Mouse (Mus musculus) midbrain, embryonic 12.5 days (tissue): Measurements from ENCODE around the gene Lemd1. TPM values are rescaled to one million over a fixed set of nuclear protein-coding genes. Genes with fewer than 3 reads are reported as not detected.
A peak's percentile ranks its signal among the peaks of the same experiment; 100 is the strongest.

Experiments used
- ATAC-seq: fragments of 200-750 bp; cut with Nextera tagmentation; 2 replicates; pipeline ENCODE4 v1.8.0; 2017; ENCODE audit warnings: low read depth, moderate TSS enrichment, moderate library complexity; ENCODE audit not compliant: low FRiP score
- H3K27ac ChIP-seq: fragments of 300-500 bp; sonication (generic); replicated peaks from 2 replicates; pipeline ENCODE4 v1.5.1; 2016; ENCODE audit warnings: mild to moderate bottlenecking
- H3K27me3 ChIP-seq: fragments of 300-500 bp; sonication (generic); 2 replicates; pipeline ENCODE4 v1.6.1; 2016; ENCODE audit warnings: mild to moderate bottlenecking
- H3K36me3 ChIP-seq: fragments of 300-500 bp; sonication (generic); 2 replicates; pipeline ENCODE4 v1.6.1; 2016
- H3K4me1 ChIP-seq: fragments of 300-500 bp; sonication (generic); 2 replicates; pipeline ENCODE4 v1.6.1; 2016
- H3K4me2 ChIP-seq: fragments of 300-500 bp; sonication (generic); replicated peaks from 2 replicates; pipeline ENCODE4 v1.6.1; 2016; ENCODE audit warnings: mild to moderate bottlenecking, moderate library complexity
- H3K4me3 ChIP-seq: fragments of 300-500 bp; sonication (generic); 2 replicates; pipeline ENCODE4 v1.5.1; 2016; ENCODE audit warnings: mild to moderate bottlenecking
- H3K9ac ChIP-seq: fragments of 300-500 bp; sonication (generic); replicated peaks from 2 replicates; pipeline ENCODE4 v1.6.1; 2016; ENCODE audit warnings: mild to moderate bottlenecking, moderate library complexity
- H3K9me3 ChIP-seq: fragments of 300-500 bp; sonication (generic); 2 replicates; pipeline ENCODE4 v1.6.1; 2016; ENCODE audit warnings: mild to moderate bottlenecking
- WGBS: fragments of 180-500 bp; shearing (Covaris S2); methylation state at CpG from one replicate; pipeline ENCODE4 v1.1.7; 2016; 5-methylcytosine and 5-hydroxymethylcytosine counted together
- polyA plus RNA-seq: library from polyadenylated mRNA; unstranded; fragments of >200 nt; fragmentation: Nextera tagmentation; extraction: Ambion mirVana; gene quantifications from 2 replicates; pipeline ENCODE4 v1.2.1, GENCODE M21; 2016

The Lemd1 gene
- polyA plus RNA-seq, 1 experiment from 2014 or later = 15.6 TPM

GRCm38 (mm10) chr1:132205958-132206357 is 14.7 kb downstream of the Lemd1 start:
- Histone ChIP-seq H3K9ac (no peak overlapping the region), H3K4me1 (peaks cover 77% of the 10 kb centered on the region), H3K27ac (0 out of 2 replicates have a peak overlapping the region, but pooled peaks have one; percentile 31), H3K4me2 (no peak overlapping the region), H3K36me3 (peaks cover 8% of the 10 kb centered on the region), H3K9me3 (no peaks in the 10 kb centered on the region), H3K4me3 (no peak overlapping the region), H3K27me3 (peaks cover 4% of the 10 kb centered on the region; the same call in 1 of the 2 replicates)
- WGBS = 66% methylated on average over 5 of the region's 5 CpGs
- no peak for ATAC-seq

GRCm38 (mm10) chr1:132206828-132207227 is 15.6 kb downstream of the Lemd1 start:
- no peak overlapping the region for H3K9ac ChIP-seq
- H3K27ac ChIP-seq = no peak overlapping the region
- no peaks in the 10 kb centered on the region for H3K9me3 ChIP-seq
- H3K27me3 ChIP-seq = peaks cover 10% of the 10 kb centered on the region
- no peak for ATAC-seq
- H3K4me2 ChIP-seq = no peak overlapping the region
- H3K36me3 ChIP-seq = peaks cover 8% of the 10 kb centered on the region
- H3K4me3 ChIP-seq = no peak overlapping the region
- WGBS = 84% methylated on average over 3 of the region's 3 CpGs
- H3K4me1 ChIP-seq = peaks cover 75% of the 10 kb centered on the region

GRCm38 (mm10) chr1:132208154-132208553 is 16.9 kb downstream of the Lemd1 start:
- Histone ChIP-seq H3K4me1 (peaks cover 76% of the 10 kb centered on the region), H3K36me3 (peaks cover 8% of the 10 kb centered on the region), H3K27me3 (peaks cover 12% of the 10 kb centered on the region), H3K4me2 (no peak overlapping the region), H3K27ac (peak overlapping the region; percentile 54), H3K9ac (no peak overlapping the region), H3K4me3 (no peak overlapping the region), H3K9me3 (no peaks in the 10 kb centered on the region)
- no peak for ATAC-seq
- 11% methylated on average over 4 of the region's 4 CpGs for WGBS

GRCm38 (mm10) chr1:132209400-132209799 is 18.2 kb downstream of the Lemd1 start:
- Histone ChIP-seq H3K9ac (no peak overlapping the region), H3K4me3 (no peak overlapping the region), H3K4me2 (no peak overlapping the region), H3K36me3 (peaks cover 2% of the 10 kb centered on the region), H3K27ac (0 out of 2 replicates have a peak overlapping the region, but pooled peaks have one; percentile 10), H3K9me3 (no peaks in the 10 kb centered on the region), H3K27me3 (peaks cover 12% of the 10 kb centered on the region), H3K4me1 (peaks cover 75% of the 10 kb centered on the region)
- 81% methylated on average over 10 of the region's 10 CpGs for WGBS
- ATAC-seq = no peak

- 22% methylated on average over 7 of the region's 7 CpGs for WGBS
- Histone ChIP-seq H3K9me3 (no peaks in the 10 kb centered on the region), H3K4me1 (peaks cover 68% of the 10 kb centered on the region), H3K27me3 (peaks cover 15% of the 10 kb centered on the region), H3K27ac (0 out of 2 replicates have a peak overlapping the region, but pooled peaks have one; percentile 22), H3K36me3 (no peaks in the 10 kb centered on the region), H3K4me2 (no peak overlapping the region), H3K4me3 (no peak overlapping the region), H3K9ac (no peak overlapping the region)
- ATAC-seq = no peak
Measured at GRCm38 (mm10) chr1:132210922-132211321, 19.7 kb downstream of the Lemd1 start.

GRCm38 (mm10) chr1:132211672-132212071 is 20.4 kb downstream of the Lemd1 start:
- H3K27ac ChIP-seq = no peak overlapping the region
- peaks cover 67% of the 10 kb centered on the region for H3K4me1 ChIP-seq
- WGBS = 41% methylated on average over 12 of the region's 12 CpGs

GRCm38 (mm10) chr1:132212218-132212617 is 21.0 kb downstream of the Lemd1 start:
- Histone ChIP-seq H3K27me3 (peaks cover 15% of the 10 kb centered on the region), H3K4me3 (peak overlapping the region; percentile 34), H3K27ac (no peak overlapping the region), H3K4me1 (peaks cover 63% of the 10 kb centered on the region), H3K9ac (no peak overlapping the region; the same call in 1 of the 2 replicates), H3K36me3 (no peaks in the 10 kb centered on the region), H3K4me2 (peak overlapping the region; percentile 48), H3K9me3 (no peaks in the 10 kb centered on the region)
- 6% methylated on average over 20 of the region's 20 CpGs for WGBS
- ATAC-seq = 0 out of 2 replicates have a peak, but pooled peaks have one; percentile 27

More at GRCm38 (mm10) chr1:132211672-132212071, 20.4 kb downstream of the Lemd1 start:
- Histone ChIP-seq H3K4me2 (peak overlapping the region; percentile 48; the same call in 1 of the 2 replicates), H3K36me3 (no peaks in the 10 kb centered on the region), H3K9me3 (no peaks in the 10 kb centered on the region), H3K9ac (0 out of 2 replicates have a peak overlapping the region, but pooled peaks have one; percentile 2), H3K27me3 (peaks cover 15% of the 10 kb centered on the region), H3K4me3 (no peak overlapping the region)
- ATAC-seq = no peak

- Histone ChIP-seq H3K9ac (no peak overlapping the region), H3K9me3 (no peaks in the 10 kb centered on the region), H3K4me1 (peaks cover 54% of the 10 kb centered on the region), H3K36me3 (no peaks in the 10 kb centered on the region), H3K4me2 (no peak overlapping the region; the same call in 1 of the 2 replicates), H3K4me3 (no peak overlapping the region), H3K27me3 (peaks cover 15% of the 10 kb centered on the region), H3K27ac (peak overlapping the region; percentile 39; the same call in 1 of the 2 replicates)
- no peak for ATAC-seq
- WGBS = 36% methylated on average over 6 of the region's 6 CpGs
Measured at GRCm38 (mm10) chr1:132213076-132213475, 21.8 kb downstream of the Lemd1 start.

GRCm38 (mm10) chr1:132216276-132216675 is 25.0 kb downstream of the Lemd1 start:
- WGBS = 58% methylated on average over 3 of the region's 3 CpGs
- ATAC-seq = no peak

GRCm38 (mm10) chr1:132221627-132222026 is 30.4 kb downstream of the Lemd1 start:
- ATAC-seq = no peak
- no peaks in the 10 kb centered on the region for H3K36me3 ChIP-seq
- H3K4me2 ChIP-seq = no peak overlapping the region
- peaks cover 6% of the 10 kb centered on the region; the same call in 1 of the 2 replicates for H3K27me3 ChIP-seq
- WGBS = 32% methylated on average over 2 of the region's 2 CpGs
- H3K9ac ChIP-seq = no peak overlapping the region
- peaks cover 30% of the 10 kb centered on the region for H3K4me1 ChIP-seq
- no peaks in the 10 kb centered on the region for H3K9me3 ChIP-seq
- peak overlapping the region; percentile 69 for H3K27ac ChIP-seq
- no peak overlapping the region for H3K4me3 ChIP-seq

More at GRCm38 (mm10) chr1:132216276-132216675, 25.0 kb downstream of the Lemd1 start:
- H3K36me3 ChIP-seq = no peaks in the 10 kb centered on the region
- H3K4me3 ChIP-seq = no peak overlapping the region
- peaks cover 17% of the 10 kb centered on the region; the same call in 1 of the 2 replicates for H3K27me3 ChIP-seq
- H3K27ac ChIP-seq = no peak overlapping the region
- H3K4me2 ChIP-seq = no peak overlapping the region
- peaks cover 36% of the 10 kb centered on the region for H3K4me1 ChIP-seq
- H3K9ac ChIP-seq = no peak overlapping the region
- H3K9me3 ChIP-seq = no peaks in the 10 kb centered on the region

GRCm38 (mm10) chr1:132222166-132222565 is 30.9 kb downstream of the Lemd1 start:
- 10% methylated on average over 6 of the region's 6 CpGs for WGBS
- Histone ChIP-seq H3K36me3 (no peaks in the 10 kb centered on the region), H3K9me3 (no peaks in the 10 kb centered on the region), H3K4me2 (peak overlapping the region; percentile 31), H3K27me3 (peaks cover 6% of the 10 kb centered on the region; the same call in 1 of the 2 replicates), H3K4me1 (peaks cover 30% of the 10 kb centered on the region), H3K4me3 (no peak overlapping the region), H3K9ac (no peak overlapping the region), H3K27ac (peak overlapping the region; percentile 69)
- peak; percentile 87 for ATAC-seq

GRCm38 (mm10) chr1:132226297-132227080 is 35.3 kb downstream of the Lemd1 start:
- Histone ChIP-seq H3K4me2 (no peak overlapping the region), H3K36me3 (no peaks in the 10 kb centered on the region), H3K4me3 (no peak overlapping the region), H3K9me3 (no peaks in the 10 kb centered on the region), H3K27ac (no peak overlapping the region), H3K4me1 (peaks cover 16% of the 10 kb centered on the region), H3K27me3 (no peaks in the 10 kb centered on the region), H3K9ac (no peak overlapping the region)
- WGBS = 88% methylated on average over 12 of the region's 13 CpGs
- ATAC-seq = no peak
